ENCODE assay signal across 8 mouse cellular contexts in genomic region chr2:125672568-125672956, GRCm38 (mm10). TPM values are rescaled to one million over a fixed set of nuclear protein-coding genes. Genes with fewer than 3 reads are reported as not detected.
DNase-seq lines count a peak whose midpoint lies in the region; ATAC-seq lines count a peak whose summit lies in the region.

No protein-coding gene starts in this region.

- DNase-seq in cerebellum, adult 9-11 months, result peak; percentile 87
- no peak for DNase-seq in cerebellum, postnatal 10 days
- no peak for DNase-seq in lung, postnatal 25 days (ENCODE audit: low spot score)
- no peak for DNase-seq in hindbrain, embryonic 10.5 days (ENCODE audit: low spot score)
- peak; percentile 22 for DNase-seq in lung, postnatal 14 days
- no peak for DNase-seq in natural killer cell, adult 2 months (ENCODE audit: low spot score in 2 of 2)

- no peaks in the 10 kb centered on the region for H3K27me3 ChIP-seq in lung, embryonic 15.5 days
- no peaks in the 10 kb centered on the region for H3K27me3 ChIP-seq in hindbrain, embryonic 10.5 days (ENCODE audit: insufficient read depth, poor library complexity, severe bottlenecking)

- no peaks in the 10 kb centered on the region for H3K9me3 ChIP-seq in lung, embryonic 15.5 days
- no peaks in the 10 kb centered on the region for H3K9me3 ChIP-seq in hindbrain, embryonic 10.5 days

- peaks cover 9% of the 10 kb centered on the region for H3K4me1 ChIP-seq in lung, embryonic 15.5 days
- H3K4me1 ChIP-seq in hindbrain, embryonic 10.5 days (replicated peaks), result peaks cover 21% of the 10 kb centered on the region

- peak overlapping the region; percentile 80 for H3K27ac ChIP-seq in lung, embryonic 15.5 days
- peak overlapping the region; percentile 96 for H3K27ac ChIP-seq in hindbrain, embryonic 10.5 days

- peak overlapping the region; percentile 80 for H3K9ac ChIP-seq in lung, embryonic 15.5 days

- no peaks in the 10 kb centered on the region for H3K36me3 ChIP-seq in lung, embryonic 15.5 days
- no peaks in the 10 kb centered on the region for H3K36me3 ChIP-seq in hindbrain, embryonic 10.5 days

- peak overlapping the region; percentile 81 for H3K4me2 ChIP-seq in lung, embryonic 15.5 days

- WGBS in lung, embryonic 15.5 days, result 23% methylated on average over 8 of the region's 20 CpGs
- 18% methylated on average over 15 of the region's 20 CpGs for WGBS in hindbrain, embryonic 10.5 days

- peak overlapping the region; percentile 82 for H3K4me3 ChIP-seq in lung, embryonic 15.5 days
- peak overlapping the region; percentile 84 for H3K4me3 ChIP-seq in hindbrain, embryonic 10.5 days

- no peak for ATAC-seq in lung, embryonic 15.5 days (ENCODE audit: borderline replicate concordance, extremely low read depth, low FRiP score, low TSS enrichment)
- ATAC-seq in inflammation-experienced regulatory T-cells, adult 6 months, result no peak

RNA-seq across cellular contexts. Expression of gene Eid1, which starts 0.3 kb away (rescaled TPM):
- polyA plus RNA-seq in lung, embryonic 15.5 days (2015; fragmentation: Nextera tagmentation; extraction: Ambion mirVana), result 117 and 126 TPM in 2 replicates
- 142 and 175 TPM in 2 replicates for polyA plus RNA-seq in hindbrain, embryonic 10.5 days (2016; fragmentation: Nextera tagmentation; extraction: Ambion mirVana)
- 1 to 10 TPM; 6.8 to 7.4 (median 6.8) TPM for polyA plus RNA-seq in inflammation-experienced regulatory T-cells, adult 6 months (2017; shearing (Covaris generic))

RNA-seq across cellular contexts. Expression of gene Cep152, which starts 47.6 kb away (rescaled TPM):
- 7.4 and 8.1 TPM in 2 replicates for polyA plus RNA-seq in lung, embryonic 15.5 days (2015; fragmentation: Nextera tagmentation; extraction: Ambion mirVana)
- 8.5 and 11.8 TPM in 2 replicates for polyA plus RNA-seq in hindbrain, embryonic 10.5 days (2016; fragmentation: Nextera tagmentation; extraction: Ambion mirVana)
- polyA plus RNA-seq in inflammation-experienced regulatory T-cells, adult 6 months (2017; shearing (Covaris generic)), result 1 to 10 TPM; 5.0 to 5.8 (median 5.8) TPM

RNA-seq across cellular contexts. Expression of gene Shc4, which starts 51.4 kb away (rescaled TPM):
- polyA plus RNA-seq in lung, embryonic 15.5 days (2015; fragmentation: Nextera tagmentation; extraction: Ambion mirVana), result 1.2 and 1.3 TPM in 2 replicates
- polyA plus RNA-seq in hindbrain, embryonic 10.5 days (2016; fragmentation: Nextera tagmentation; extraction: Ambion mirVana), result 1.2 and 2.0 TPM in 2 replicates
- under 1 TPM in 1 of 3 experiments, not detected in 2; 0.19 TPM for polyA plus RNA-seq in inflammation-experienced regulatory T-cells, adult 6 months (2017; shearing (Covaris generic))

Comparison
In these comparisons a context has a peak if more than half of its experiments do, and no peak if none do; other contexts are left out.
1. DNase-seq: peak in cerebellum, adult 9-11 months (single experiment) and lung, postnatal 14 days (single experiment); none in cerebellum, postnatal 10 days (0 of 2), lung, postnatal 25 days (single experiment), hindbrain, embryonic 10.5 days (single experiment) and natural killer cell, adult 2 months (0 of 2).
2. RNA of gene Eid1, which starts 0.3 kb away (polyA plus RNA-seq): 142 to 175 TPM in hindbrain, embryonic 10.5 days and 117 to 126 TPM in lung, embryonic 15.5 days; 6.8 to 7.4 TPM in inflammation-experienced regulatory T-cells, adult 6 months; every median in the first group is over 10 times any median in the second.